Mouse (Mus musculus) megakaryocyte, adult 5-6 weeks (primary cell): ENCODE measurements around the gene Flywch1. TPM values are rescaled to one million over a fixed set of nuclear protein-coding genes. Genes with fewer than 3 reads are reported as not detected.
A peak's percentile ranks its signal among the peaks of the same experiment; 100 is the strongest.

Experiments
- ATAC-seq: 2 replicates; pipeline ENCODE4 v1.8.0; 2016; ENCODE audit warnings: mild to moderate bottlenecking, inconsistent platforms; ENCODE audit not compliant: poor library complexity, severe bottlenecking
- total RNA-seq, 2 experiments: library from RNA; stranded (forward) in 1 of 2; stranded (reverse) in 1 of 2; fragments of 153-499, 151-499 nt in 1 of 2; fragments of 221-1000, 200-1000 nt in 1 of 2; gene quantifications; 2 replicates each; pipeline versions ENCODE4 v1.2.3 to v1.2.4; 2015 to 2017

Gene Flywch1
- total RNA-seq (2015): 3.1 and 3.7 TPM in 2 replicates
- 7.7 and 12.0 TPM in 2 replicates for total RNA-seq (2017)

GRCm38 (mm10) chr17:23771284-23772218, at the start of gene Flywch1:
Gene Flywch1, minus strand, starts transcription at chr17:23771602.
- ATAC-seq: peak; percentile 99

GRCm38 (mm10) chr17:23820731-23821130, 49.3 kb upstream of the Flywch1 start:
- no peak for ATAC-seq

- no peak for ATAC-seq
These were observed 47.8 kb upstream of the Flywch1 start for GRCm38 (mm10) chr17:23819235-23819634.

- no peak for ATAC-seq
These were observed 47.2 kb upstream of the Flywch1 start for GRCm38 (mm10) chr17:23818579-23818978.

GRCm38 (mm10) chr17:23815641-23816040, 44.2 kb upstream of the Flywch1 start:
- no peak for ATAC-seq

- ATAC-seq: no peak
These were observed 36.5 kb upstream of the Flywch1 start for GRCm38 (mm10) chr17:23807918-23808317.

GRCm38 (mm10) chr17:23806867-23807266, 35.5 kb upstream of the Flywch1 start:
- ATAC-seq: no peak

GRCm38 (mm10) chr17:23804426-23805085, 33.2 kb upstream of the Flywch1 start:
- ATAC-seq: no peak

- peak; percentile 20 for ATAC-seq
These were observed 32.1 kb upstream of the Flywch1 start for GRCm38 (mm10) chr17:23803366-23804041.

- peak; percentile 91 for ATAC-seq
These were observed 31.5 kb upstream of the Flywch1 start for GRCm38 (mm10) chr17:23802746-23803365.

- no peak for ATAC-seq
These were observed 30.2 kb upstream of the Flywch1 start for GRCm38 (mm10) chr17:23801627-23802026.

GRCm38 (mm10) chr17:23797316-23797715, 25.9 kb upstream of the Flywch1 start:
- no peak for ATAC-seq

- no peak for ATAC-seq
These were observed 23.9 kb upstream of the Flywch1 start for GRCm38 (mm10) chr17:23795323-23795722.

GRCm38 (mm10) chr17:23791079-23791357, 19.6 kb upstream of the Flywch1 start:
- no peak for ATAC-seq

GRCm38 (mm10) chr17:23790269-23791078, 19.1 kb upstream of the Flywch1 start, which contains the start of gene Srrm2:
Gene Srrm2, plus strand, starts transcription at chr17:23790532.
- ATAC-seq: peak; percentile 90

GRCm38 (mm10) chr17:23789749-23790268, 18.4 kb upstream of the Flywch1 start:
- 0 out of 2 replicates have a peak, but pooled peaks have one; percentile 28 for ATAC-seq

GRCm38 (mm10) chr17:23788973-23789372, 17.6 kb upstream of the Flywch1 start:
- no peak for ATAC-seq

GRCm38 (mm10) chr17:23786510-23786931, 15.1 kb upstream of the Flywch1 start:
- no peak for ATAC-seq

GRCm38 (mm10) chr17:23785561-23786471, 14.4 kb upstream of the Flywch1 start, which contains the start of gene Flywch2:
Gene Flywch2, minus strand, starts transcription at chr17:23786081.
- peak; percentile 36 for ATAC-seq
